Mouse (Mus musculus): ENCODE data around the gene CK137956.

CK137956 gene

GRCm38 (mm10) chr4:127970901-127971868, at the start of gene CK137956:
CK137956 (minus strand) TSS chr4:127970951.
- no peak for DNase-seq (ENCODE audit: low spot score)

- DNase-seq (ENCODE audit: low spot score) = no peak
Observed at GRCm38 (mm10) chr4:128019465-128019864, 48.7 kb upstream of the CK137956 start.

DNA sequence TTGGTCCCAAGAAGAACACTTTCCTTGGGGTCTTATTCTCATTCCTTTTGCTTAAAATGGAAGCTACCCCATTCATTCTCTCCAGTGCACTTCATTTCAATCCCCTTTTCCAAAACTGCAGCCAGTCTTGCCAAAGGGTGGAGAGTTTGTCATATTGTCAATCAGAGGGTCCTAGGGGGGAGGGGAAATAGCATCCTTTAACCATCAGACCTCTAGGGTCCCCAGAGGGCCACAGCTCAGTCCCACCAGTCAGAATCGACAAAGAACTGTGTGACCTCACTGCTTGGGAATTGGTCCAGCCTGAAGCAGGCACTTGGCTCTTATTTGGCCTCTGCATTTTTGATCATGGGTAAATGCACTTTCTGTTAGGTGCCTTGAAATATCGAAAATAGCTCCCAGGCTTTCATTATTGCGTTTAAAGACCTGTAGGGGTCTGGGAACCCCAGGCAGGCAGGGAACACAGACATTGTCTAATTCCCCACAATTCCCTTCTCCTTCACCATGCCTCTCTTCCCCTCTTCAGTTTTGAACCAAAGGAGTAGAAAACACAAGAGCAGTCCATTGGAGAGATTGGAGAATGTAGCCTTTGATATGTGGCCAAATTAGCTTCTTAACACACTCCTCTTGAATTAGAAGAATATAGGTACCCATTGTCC, 34.2 kb upstream of the CK137956 start:
- DNase-seq (ENCODE audit: low spot score) = no peak

DNA sequence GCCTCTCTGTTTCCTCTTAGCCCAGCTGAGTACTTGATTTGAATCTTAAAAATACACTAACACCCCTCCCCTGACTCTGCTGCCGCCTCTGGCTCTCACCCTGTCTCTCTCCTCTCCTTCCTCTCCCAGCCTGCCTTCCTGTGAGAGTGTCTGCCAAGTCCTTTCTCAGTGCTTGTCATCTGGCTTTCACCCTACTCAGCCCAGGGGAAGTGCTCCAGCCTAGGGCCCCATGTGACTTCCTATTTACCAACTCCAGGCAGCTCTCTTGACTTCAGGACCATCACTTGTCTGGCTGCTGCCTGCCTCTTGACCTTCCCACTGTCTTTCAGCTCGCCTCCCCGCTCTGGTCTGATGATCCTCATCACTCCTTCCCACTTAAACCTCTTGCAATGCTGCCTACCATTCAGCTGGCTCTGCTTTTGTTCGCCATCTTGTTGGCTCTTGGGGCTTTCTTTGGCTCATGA, 31.9 kb upstream of the CK137956 start:
- no peak for DNase-seq (ENCODE audit: low spot score)

- no peak for DNase-seq (ENCODE audit: low spot score)
Observed at GRCm38 (mm10) chr4:127999281-127999680, 28.5 kb upstream of the CK137956 start.

DNA sequence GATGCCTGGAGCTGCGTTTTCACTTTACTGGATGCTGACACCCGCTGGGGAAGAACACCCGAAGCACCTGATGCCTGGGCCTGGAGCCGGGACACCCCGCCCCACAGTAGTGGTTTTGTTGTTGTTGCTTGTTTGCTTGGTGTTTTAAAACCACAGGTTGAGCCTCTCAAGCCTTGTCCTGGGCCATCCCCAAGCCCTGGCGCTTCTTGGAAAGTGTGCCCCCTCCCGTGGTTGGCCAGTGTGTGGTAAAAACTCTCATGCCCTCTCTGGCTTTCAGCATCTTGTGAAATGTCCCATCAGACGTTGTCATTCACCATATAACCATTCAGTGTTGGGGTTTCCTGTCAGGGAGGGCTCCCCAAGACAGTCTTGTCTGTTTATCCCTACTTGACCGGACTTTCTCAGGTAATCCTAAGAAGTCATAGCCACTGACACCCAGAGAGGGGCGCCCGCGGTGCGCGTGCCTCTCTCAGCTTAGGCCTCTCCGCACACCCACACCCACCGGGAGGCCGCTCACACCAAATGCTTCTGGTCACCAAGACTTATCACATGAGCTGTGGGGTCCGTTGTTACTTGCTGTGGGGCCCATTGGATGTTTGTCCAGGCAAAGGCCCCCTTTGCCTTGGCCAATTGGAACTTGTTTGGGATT, 18.7 kb upstream of the CK137956 start:
- DNase-seq (ENCODE audit: low spot score) = no peak

GRCm38 (mm10) chr4:127988526-127989180, 17.9 kb upstream of the CK137956 start:
- no peak for DNase-seq (ENCODE audit: low spot score)

DNA sequence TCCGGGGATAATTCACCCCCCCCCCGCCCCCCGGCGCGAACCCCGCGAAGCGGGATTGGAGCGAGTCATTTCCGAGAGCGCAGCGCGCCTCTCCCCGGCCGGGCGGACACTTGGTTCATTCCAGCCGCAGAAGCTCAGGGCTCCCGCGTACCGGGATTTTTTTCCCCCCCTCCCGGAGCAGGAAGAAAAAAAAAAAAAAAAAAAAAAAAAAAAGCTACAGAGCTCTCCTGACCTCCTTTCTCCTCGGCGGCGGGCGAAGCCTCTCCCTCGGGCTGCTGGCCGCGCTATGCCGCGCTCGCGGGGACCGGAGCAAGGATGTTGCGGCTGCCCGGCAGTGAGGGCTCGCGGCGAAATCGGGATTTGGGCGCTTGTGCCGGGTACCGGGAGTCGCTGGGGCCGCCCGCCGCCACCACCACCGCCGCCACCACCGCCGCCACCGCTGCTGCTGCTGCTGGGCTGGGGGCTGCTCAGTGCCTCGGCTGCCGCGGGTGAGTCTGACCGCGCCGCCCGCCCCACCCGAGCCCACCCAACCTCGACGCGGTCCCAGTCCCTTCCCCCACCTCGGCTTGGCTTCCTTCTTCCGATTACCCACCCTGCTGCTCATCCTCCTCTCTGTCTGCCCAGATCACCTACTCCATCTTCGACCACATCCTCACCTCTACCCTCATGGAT, 17.2 kb upstream of the CK137956 start, which contains the start of gene Csmd2:
Csmd2 (plus strand) TSS at position 74 of the 672 bp plus-strand sequence.
- no peak for DNase-seq (ENCODE audit: low spot score)

- no peak for DNase-seq (ENCODE audit: low spot score)
Observed at GRCm38 (mm10) chr4:127987270-127987669, 16.5 kb upstream of the CK137956 start.

- no peak for DNase-seq (ENCODE audit: low spot score)
Observed at GRCm38 (mm10) chr4:127986491-127987075, 15.8 kb upstream of the CK137956 start.

DNA sequence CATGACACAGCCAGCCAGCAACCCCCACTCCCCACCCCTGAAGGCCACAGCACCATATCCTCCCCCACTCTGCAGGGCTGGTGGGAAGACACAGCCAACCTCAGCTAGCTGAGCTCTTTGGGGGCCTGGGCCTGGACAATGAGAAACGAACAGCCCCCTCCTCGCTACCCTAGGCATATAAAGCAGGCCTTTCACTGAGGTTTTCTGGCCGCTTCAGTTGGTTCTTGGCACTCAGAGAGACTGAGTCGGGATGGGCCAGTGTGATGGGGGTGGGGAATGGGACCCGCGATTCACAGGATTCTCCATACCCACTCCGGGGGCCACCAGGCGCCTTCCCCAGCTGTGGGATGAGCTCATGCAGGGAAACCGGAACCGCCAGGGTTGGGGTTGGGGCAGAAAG, 15.1 kb upstream of the CK137956 start:
- DNase-seq (ENCODE audit: low spot score) = no peak

- no peak for DNase-seq (ENCODE audit: low spot score)
Observed at GRCm38 (mm10) chr4:127984426-127984825, 13.7 kb upstream of the CK137956 start.

- DNase-seq (ENCODE audit: low spot score) = no peak
Observed at GRCm38 (mm10) chr4:127981125-127981524, 10.4 kb upstream of the CK137956 start.

DNA sequence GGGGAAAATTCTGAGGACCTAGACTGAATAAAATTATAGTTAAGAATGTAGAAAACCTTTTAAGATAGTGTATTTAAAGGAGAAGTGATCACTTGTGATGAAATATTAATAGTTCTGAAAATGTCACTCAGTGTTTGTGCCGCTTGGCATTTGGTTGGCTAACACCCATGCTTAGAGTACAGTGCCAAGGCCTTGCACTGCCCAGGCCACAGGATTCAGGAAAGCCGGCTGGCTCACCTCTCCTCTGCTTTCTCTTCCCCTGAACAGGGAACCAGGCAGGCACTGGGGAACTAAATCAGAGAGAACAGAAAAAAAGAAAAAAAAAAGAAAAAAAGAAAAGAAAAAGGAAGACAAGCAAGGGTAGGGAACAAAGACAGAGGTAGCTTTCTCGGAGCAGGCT, 2.2 kb upstream of the CK137956 start:
- no peak for DNase-seq (ENCODE audit: low spot score)

GRCm38 (mm10) chr4:127970018-127970421, 731 bp downstream of the CK137956 start:
- DNase-seq (ENCODE audit: low spot score) = no peak

DNA sequence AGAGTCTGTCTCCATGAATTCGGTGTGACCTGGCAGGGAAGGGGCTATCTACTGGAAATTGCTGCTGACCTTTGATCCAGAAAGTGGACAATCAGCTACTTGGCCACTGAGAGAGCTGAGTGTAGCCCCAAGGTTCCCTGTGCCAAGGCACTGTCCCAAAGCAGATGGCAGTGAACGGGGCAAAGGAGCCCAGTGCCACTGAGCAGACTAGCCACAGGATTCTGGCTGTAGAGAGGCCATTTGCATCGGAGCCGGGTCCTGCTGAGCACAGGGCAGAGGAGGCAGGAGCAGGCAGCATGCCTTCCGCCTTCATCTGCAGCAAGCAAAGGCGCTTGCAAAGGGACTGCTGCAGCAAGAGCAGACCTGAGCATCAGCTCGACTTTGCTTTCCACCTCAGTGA, 1.6 kb downstream of the CK137956 start:
- no peak for DNase-seq (ENCODE audit: low spot score)

DNA sequence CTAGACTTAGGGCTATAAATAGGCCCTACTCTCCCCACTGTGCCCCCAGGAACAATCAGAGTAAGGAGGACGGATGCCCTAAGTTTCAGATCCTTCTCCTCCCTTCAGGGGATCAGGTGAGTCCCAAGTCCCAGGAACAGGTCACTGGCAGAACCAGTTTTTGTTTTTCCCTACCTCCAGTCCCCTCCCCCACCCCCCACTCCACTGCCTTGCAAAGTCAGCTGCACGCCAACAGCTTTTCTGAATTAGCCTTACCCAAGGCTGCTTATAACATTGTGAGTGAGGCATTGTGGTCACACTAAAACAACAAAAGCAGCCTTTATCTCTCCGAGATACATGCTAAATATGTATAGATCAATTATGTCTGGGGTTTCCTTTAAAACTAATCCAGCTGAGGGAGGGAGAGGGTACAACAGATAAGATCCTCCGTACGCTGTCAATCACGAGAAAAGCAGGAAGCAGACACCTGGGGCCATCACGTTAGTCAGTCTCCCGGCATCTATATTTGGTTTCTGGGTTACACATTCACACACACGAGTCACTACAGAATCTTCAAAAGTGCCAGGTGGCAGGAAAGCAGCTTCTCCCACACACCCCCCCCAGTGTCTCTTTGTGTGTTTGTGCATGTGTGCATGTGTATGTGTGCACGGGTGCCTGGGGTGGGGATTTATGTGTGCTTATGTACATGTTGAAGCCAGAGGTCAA, 17.6 kb downstream of the CK137956 start:
- no peak for DNase-seq (ENCODE audit: low spot score)

DNA sequence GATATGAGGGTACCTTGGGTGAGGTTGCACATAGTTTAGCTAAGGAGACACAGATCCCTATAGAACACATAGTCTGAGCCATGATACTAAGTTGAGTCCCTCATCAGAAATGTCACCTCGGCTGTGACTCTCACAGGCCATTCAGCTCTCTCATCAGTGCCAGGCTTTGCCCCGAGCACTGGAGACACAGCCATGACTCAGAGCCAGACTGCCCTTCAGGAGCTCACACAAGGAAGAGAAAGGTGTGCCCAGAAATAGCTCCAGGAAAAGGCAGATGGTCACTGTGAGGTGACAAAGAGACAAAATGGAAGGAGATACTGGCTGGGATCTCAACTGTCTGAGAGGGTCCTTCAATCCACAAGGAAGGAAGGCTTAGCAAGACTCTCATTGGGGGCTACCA, 23.1 kb downstream of the CK137956 start:
- DNase-seq (ENCODE audit: low spot score) = no peak

DNA sequence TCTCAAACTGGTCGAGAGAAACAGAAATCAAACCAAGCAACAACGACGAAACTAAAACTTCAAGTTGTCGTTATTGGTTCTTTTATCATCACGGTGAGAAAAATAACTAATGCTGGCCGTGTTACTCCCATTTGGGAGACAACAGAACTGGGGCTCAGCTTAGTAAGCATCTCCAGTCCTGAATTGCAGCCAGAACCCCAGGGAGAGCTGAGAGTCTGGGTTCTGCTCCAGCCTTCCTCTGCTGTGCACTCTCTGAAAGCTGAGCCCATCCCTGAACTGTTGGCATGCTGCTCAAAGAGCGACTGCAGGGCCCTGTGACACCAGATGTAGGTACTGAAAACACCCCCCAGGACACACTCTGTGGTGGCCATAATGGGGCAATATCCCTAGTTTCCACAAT, 33.3 kb downstream of the CK137956 start:
- no peak for DNase-seq (ENCODE audit: low spot score)

DNA sequence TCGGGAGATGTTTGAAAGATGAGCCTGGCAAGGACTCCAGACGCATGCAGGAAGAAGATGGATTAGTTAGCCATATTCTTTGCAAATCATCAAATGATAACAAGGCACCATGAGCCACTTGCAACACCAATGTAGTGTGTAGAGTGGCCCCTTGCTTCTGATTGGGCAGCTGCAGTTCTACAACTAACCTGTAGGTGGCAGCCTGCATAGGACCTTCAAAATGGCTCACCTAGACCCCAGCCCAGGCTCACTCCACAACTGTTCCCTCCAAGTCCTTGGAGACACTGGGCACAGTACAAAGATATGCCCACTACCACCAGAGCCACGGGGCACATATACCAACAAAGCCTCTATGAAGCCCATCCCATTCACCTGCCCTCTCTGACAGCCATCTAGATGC, 35.4 kb downstream of the CK137956 start:
- no peak for DNase-seq (ENCODE audit: low spot score)

All from lung, postnatal 25 days (tissue).